Mouse (Mus musculus): Measurements from ENCODE around the gene Bcl11a.

GRCm38 (mm10) chr11:24099215-24099614, 21.4 kb downstream of the Bcl11a start:
- TF ChIP-seq POLR2A (IDR thresholded peaks at IDR 0.05; ENCODE audit: borderline replicate concordance, insufficient read depth, low read length) (no peak), CTCF (IDR thresholded peaks at IDR 0.05; ENCODE audit: borderline replicate concordance, insufficient read depth, low read depth, low read length) (no peak)

Measured in cerebellum, adult 2 months (tissue).